Mouse (Mus musculus) stomach, postnatal 0 days (tissue): ENCODE measurements at regions not wholly inside any gene's neighbourhood (a gene's known extent, or its start where the extent isn't known, plus 50 kb on each side); places are given as distances from the start of the nearest gene placed in this dataset.

ENCODE experiments used
- CTCF ChIP-seq: IDR thresholded peaks from 2 replicates; pipeline ENCODE4 v1.5.1; 2016; ENCODE audit warnings: antibody characterized with exemption, low read depth, mild to moderate bottlenecking, moderate library complexity
- EP300 ChIP-seq: optimal IDR thresholded peaks from 2 replicates; pipeline ENCODE3; 2016; ENCODE audit warnings: antibody characterized with exemption

DNA sequence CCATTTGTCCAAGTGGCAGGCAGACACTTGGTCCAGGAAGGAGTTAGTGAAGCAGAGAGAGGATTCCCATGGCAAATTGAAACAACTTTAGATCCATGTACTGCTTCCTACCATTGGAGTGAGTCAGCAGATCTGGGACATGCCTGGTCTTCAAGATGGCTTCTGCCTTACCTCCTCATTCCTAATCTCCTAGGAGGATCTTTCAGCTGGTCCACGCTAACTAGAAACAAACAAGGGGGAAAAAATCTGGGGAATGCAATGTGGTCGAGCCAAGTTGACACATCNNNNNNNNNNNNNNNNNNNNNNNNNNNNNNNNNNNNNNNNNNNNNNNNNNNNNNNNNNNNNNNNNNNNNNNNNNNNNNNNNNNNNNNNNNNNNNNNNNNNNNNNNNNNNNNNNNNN, 549.4 kb downstream of the Synb start:
- TF ChIP-seq CTCF (no peak), EP300 (no peak)
